Mouse (Mus musculus): ENCODE results near the gene Sec24a. TPM values are rescaled to one million over a fixed set of nuclear protein-coding genes. Genes with fewer than 3 reads are reported as not detected.
"Not testable (repeated sequence)": the region's sequence is repeated elsewhere in the genome, so short reads cannot be mapped to it uniquely, and the experiment has no call there.

Gene Sec24a
- polyA plus RNA-seq, 1 experiment from 2014 or later, result 14.3 TPM

DNA sequence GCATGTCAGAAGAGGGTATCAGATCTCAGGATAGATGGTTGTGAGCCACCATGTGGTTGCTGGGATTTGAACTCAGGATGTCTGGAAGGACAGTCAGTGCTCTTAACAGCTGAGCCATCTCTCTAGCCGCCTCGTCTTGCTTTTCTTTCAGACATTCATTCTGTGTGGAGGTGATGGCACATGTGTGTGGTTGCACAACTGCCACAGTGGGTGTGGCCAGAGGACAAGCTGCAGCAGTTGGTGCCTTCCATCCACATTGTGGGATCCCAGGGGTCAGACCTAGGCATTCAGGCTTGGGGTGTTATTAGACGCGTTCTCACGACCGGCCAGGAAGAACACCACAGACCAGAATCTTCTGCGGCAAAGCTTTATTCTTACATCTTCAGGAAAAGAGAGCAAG is 98.7 kb downstream of the Sec24a start:
- H3K36me3 ChIP-seq; H3K4me3 ChIP-seq; H3K4me1 ChIP-seq; DNase-seq (ENCODE audit: low spot score); H3K9me3 ChIP-seq; H3K27me3 ChIP-seq (ENCODE audit: insufficient read depth, poor library complexity, severe bottlenecking); H3K27ac ChIP-seq: not testable (repeated sequence)
- 93% methylated on average over 7 of the region's 7 CpGs for WGBS

- H3K27me3 ChIP-seq (ENCODE audit: insufficient read depth, poor library complexity, severe bottlenecking), result no peaks in the 10 kb centered on the region
- H3K27ac ChIP-seq, result no peak overlapping the region
- no peak for DNase-seq (ENCODE audit: low spot score)
- WGBS, result 87% methylated on average over 7 of the region's 7 CpGs
- H3K36me3 ChIP-seq, result no peaks in the 10 kb centered on the region
- no peaks in the 10 kb centered on the region for H3K9me3 ChIP-seq
- H3K4me1 ChIP-seq, result 0 out of 2 replicates have a peak, but pooled peaks cover 4% of the 10 kb centered on the region
- H3K4me3 ChIP-seq, result no peak overlapping the region
These were observed 100.8 kb downstream of the Sec24a start for GRCm38 (mm10) chr11:51662632-51663031.

- no peak for DNase-seq (ENCODE audit: low spot score)
- 80% methylated on average over 16 of the region's 16 CpGs for WGBS
- no peak overlapping the region for H3K4me3 ChIP-seq
- H3K4me1 ChIP-seq, result 0 out of 2 replicates have a peak, but pooled peaks cover 7% of the 10 kb centered on the region
- H3K9me3 ChIP-seq, result no peaks in the 10 kb centered on the region
- no peaks in the 10 kb centered on the region for H3K36me3 ChIP-seq
- no peak overlapping the region for H3K27ac ChIP-seq
- no peaks in the 10 kb centered on the region for H3K27me3 ChIP-seq (ENCODE audit: insufficient read depth, poor library complexity, severe bottlenecking)
These were observed 101.5 kb downstream of the Sec24a start for GRCm38 (mm10) chr11:51661867-51662365.

DNA sequence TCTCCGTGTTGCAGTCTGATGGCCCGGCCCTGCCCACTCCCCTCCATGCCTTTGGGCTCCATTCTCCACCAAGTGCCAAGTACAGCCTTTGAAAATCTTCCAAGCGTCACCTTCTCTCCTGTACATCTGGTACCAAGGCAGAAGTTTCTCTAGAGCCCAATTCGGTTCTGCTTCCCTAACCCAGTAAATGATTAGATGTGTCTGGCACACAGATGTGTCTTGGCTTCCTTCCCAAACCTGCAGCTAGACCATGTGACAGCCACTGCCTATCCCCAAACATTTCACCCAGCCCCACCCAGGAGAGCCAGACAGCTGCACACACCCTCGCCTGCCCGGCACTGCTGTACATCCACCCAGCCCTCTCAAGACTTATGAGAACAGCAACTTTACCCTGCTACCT is 104.7 kb downstream of the Sec24a start:
- no peak for DNase-seq (ENCODE audit: low spot score)
- Histone ChIP-seq H3K27me3 (ENCODE audit: insufficient read depth, poor library complexity, severe bottlenecking) (no peaks in the 10 kb centered on the region), H3K4me3 (no peak overlapping the region), H3K27ac (no peak overlapping the region), H3K9me3 (no peaks in the 10 kb centered on the region), H3K4me1 (0 out of 2 replicates have a peak, but pooled peaks cover 7% of the 10 kb centered on the region), H3K36me3 (no peaks in the 10 kb centered on the region; the same call in 1 of the 2 replicates)
- 78% methylated on average over 6 of the region's 6 CpGs for WGBS

GRCm38 (mm10) chr11:51658291-51658690 is 105.1 kb downstream of the Sec24a start:
- Histone ChIP-seq H3K4me3 (no peak overlapping the region), H3K27me3 (ENCODE audit: insufficient read depth, poor library complexity, severe bottlenecking) (no peaks in the 10 kb centered on the region), H3K27ac (no peak overlapping the region), H3K36me3 (no peaks in the 10 kb centered on the region; the same call in 1 of the 2 replicates), H3K9me3 (no peaks in the 10 kb centered on the region), H3K4me1 (0 out of 2 replicates have a peak, but pooled peaks cover 7% of the 10 kb centered on the region)
- no peak for DNase-seq (ENCODE audit: low spot score)
- WGBS, result 53% methylated on average over 7 of the region's 7 CpGs

GRCm38 (mm10) chr11:51656798-51657521 is 106.5 kb downstream of the Sec24a start:
- no peak for DNase-seq (ENCODE audit: low spot score)
- H3K27ac ChIP-seq, result no peak overlapping the region

GRCm38 (mm10) chr11:51654891-51655290 is 108.5 kb downstream of the Sec24a start:
- peaks cover 21% of the 10 kb centered on the region for H3K4me1 ChIP-seq
- 90% methylated on average over 3 of the region's 3 CpGs for WGBS
- no peak for DNase-seq (ENCODE audit: low spot score)
- no peaks in the 10 kb centered on the region; the same call in 1 of the 2 replicates for H3K36me3 ChIP-seq
- no peaks in the 10 kb centered on the region for H3K9me3 ChIP-seq
- peaks cover 4% of the 10 kb centered on the region; the same call in 1 of the 2 replicates for H3K27me3 ChIP-seq (ENCODE audit: insufficient read depth, poor library complexity, severe bottlenecking)
- H3K27ac ChIP-seq, result no peak overlapping the region
- no peak overlapping the region for H3K4me3 ChIP-seq

More at GRCm38 (mm10) chr11:51656798-51657521, 106.5 kb downstream of the Sec24a start:
- Histone ChIP-seq H3K4me3 (no peak overlapping the region), H3K27me3 (ENCODE audit: insufficient read depth, poor library complexity, severe bottlenecking) (peaks cover 1% of the 10 kb centered on the region; the same call in 1 of the 2 replicates), H3K4me1 (0 out of 2 replicates have a peak, but pooled peaks cover 7% of the 10 kb centered on the region), H3K36me3 (no peaks in the 10 kb centered on the region; the same call in 1 of the 2 replicates), H3K9me3 (no peaks in the 10 kb centered on the region)
- WGBS, result 80% methylated on average over 10 of the region's 10 CpGs

DNA sequence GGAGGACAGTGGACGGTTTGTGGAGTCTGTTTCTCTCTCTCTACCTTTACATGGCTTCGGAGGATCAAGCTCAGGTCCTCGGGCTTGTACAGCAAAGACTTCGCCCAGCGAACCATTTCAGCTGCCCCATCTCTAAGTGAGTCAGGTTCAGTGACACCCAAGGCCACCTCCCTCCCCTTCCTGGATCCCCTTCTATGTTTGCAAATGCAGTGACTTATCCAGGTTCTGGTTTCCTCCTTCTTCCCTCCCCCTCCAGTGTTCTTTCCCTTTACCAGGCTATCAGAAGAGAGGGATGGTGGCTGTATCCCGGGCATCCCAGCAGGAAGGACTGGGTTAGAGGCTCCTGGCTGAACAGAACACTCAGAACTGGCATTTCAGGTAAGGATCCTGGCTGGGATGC is 109.7 kb downstream of the Sec24a start:
- H3K4me1 ChIP-seq, result peaks cover 31% of the 10 kb centered on the region
- no peaks in the 10 kb centered on the region; the same call in 1 of the 2 replicates for H3K36me3 ChIP-seq
- DNase-seq (ENCODE audit: low spot score), result no peak
- peaks cover 4% of the 10 kb centered on the region; the same call in 1 of the 2 replicates for H3K27me3 ChIP-seq (ENCODE audit: insufficient read depth, poor library complexity, severe bottlenecking)
- no peak overlapping the region for H3K4me3 ChIP-seq
- WGBS, result 90% methylated on average over 6 of the region's 6 CpGs
- no peak overlapping the region for H3K27ac ChIP-seq
- no peaks in the 10 kb centered on the region for H3K9me3 ChIP-seq

DNA sequence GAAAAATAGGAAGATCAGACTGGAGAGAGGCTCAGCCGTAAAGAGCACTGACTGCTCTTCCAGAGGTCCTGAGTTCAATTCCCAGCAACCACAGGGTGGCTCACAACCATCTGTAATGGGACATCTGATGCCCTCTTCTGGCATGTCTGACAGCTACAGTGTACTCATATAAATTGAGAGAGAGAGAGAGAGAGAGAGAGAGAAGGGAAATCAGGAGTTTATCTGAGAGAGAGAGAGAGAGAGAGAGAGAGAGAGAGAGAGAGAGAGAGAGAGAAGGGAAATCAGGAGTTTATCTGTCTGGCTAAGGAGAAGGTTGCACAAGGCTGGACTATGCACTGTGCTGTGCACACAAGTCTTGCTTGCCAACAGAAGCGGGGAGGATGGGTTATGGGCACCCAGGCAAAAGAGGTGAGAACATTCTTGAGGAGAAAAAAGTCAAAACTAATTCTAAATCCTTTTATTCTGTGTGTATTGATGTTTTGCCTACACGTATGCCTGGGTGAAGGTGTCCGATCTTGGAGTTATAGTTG is 110.5 kb downstream of the Sec24a start:
- H3K4me1 ChIP-seq, result peaks cover 37% of the 10 kb centered on the region
- no peaks in the 10 kb centered on the region for H3K9me3 ChIP-seq

GRCm38 (mm10) chr11:51650691-51651515 is 112.5 kb downstream of the Sec24a start, which contains the start of the genes N4bp3 and D930048N14Rik:
TSS of gene N4bp3 (minus strand) at chr11:51650842.
TSS of gene D930048N14Rik (plus strand) at chr11:51650954.
- H3K36me3 ChIP-seq, result no peaks in the 10 kb centered on the region; the same call in 1 of the 2 replicates
- H3K4me1 ChIP-seq, result peaks cover 48% of the 10 kb centered on the region
- H3K27me3 ChIP-seq (ENCODE audit: insufficient read depth, poor library complexity, severe bottlenecking), result peaks cover 4% of the 10 kb centered on the region; the same call in 1 of the 2 replicates
- peak within 1 kb of the TSS; percentile 79 for H3K4me3 ChIP-seq
- DNase-seq (ENCODE audit: low spot score), result peak; percentile 85
- peak within 1 kb of the TSS; percentile 89 for H3K27ac ChIP-seq
- 1% methylated on average over 60 of the region's 70 CpGs for WGBS
- no peaks in the 10 kb centered on the region for H3K9me3 ChIP-seq

More for the DNA sequence above, 110.5 kb downstream of the Sec24a start:
- DNase-seq (ENCODE audit: low spot score), result no peak
- Histone ChIP-seq H3K36me3 (no peaks in the 10 kb centered on the region; the same call in 1 of the 2 replicates), H3K27me3 (ENCODE audit: insufficient read depth, poor library complexity, severe bottlenecking) (peaks cover 4% of the 10 kb centered on the region; the same call in 1 of the 2 replicates), H3K4me3 (no peak overlapping the region), H3K27ac (no peak overlapping the region)
- WGBS, result 88% methylated on average over 4 of the region's 4 CpGs

GRCm38 (mm10) chr11:51650261-51650660 is 113.2 kb downstream of the Sec24a start:
- peak overlapping the region; percentile 79 for H3K4me3 ChIP-seq
- peaks cover 7% of the 10 kb centered on the region; the same call in 1 of the 2 replicates for H3K27me3 ChIP-seq (ENCODE audit: insufficient read depth, poor library complexity, severe bottlenecking)
- WGBS, result under 1% methylated on average over 29 of the region's 30 CpGs
- H3K36me3 ChIP-seq, result peaks cover 5% of the 10 kb centered on the region
- no peak for DNase-seq (ENCODE audit: low spot score)
- H3K4me1 ChIP-seq, result peaks cover 48% of the 10 kb centered on the region
- no peaks in the 10 kb centered on the region for H3K9me3 ChIP-seq
- H3K27ac ChIP-seq, result peak overlapping the region; percentile 89

DNA sequence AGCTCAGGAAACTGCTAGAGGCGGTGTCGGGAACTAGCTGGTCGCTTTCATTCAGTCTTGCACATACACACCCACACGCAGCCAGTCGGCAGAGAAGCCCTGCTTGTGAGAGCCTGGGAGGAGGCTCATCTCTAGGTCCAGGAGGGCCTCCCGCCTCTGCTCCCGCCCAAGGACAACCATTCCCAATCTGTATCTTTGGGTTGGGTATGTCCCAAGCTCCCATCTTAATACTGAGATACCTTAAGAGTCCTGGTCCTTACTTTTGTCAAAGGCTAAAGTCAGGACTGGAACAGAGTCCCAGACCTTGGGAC is 113.6 kb downstream of the Sec24a start:
- DNase-seq (ENCODE audit: low spot score), result no peak

More for the DNA sequence above, 113.6 kb downstream of the Sec24a start:
- H3K4me3 ChIP-seq, result peak overlapping the region; percentile 79
- H3K27me3 ChIP-seq (ENCODE audit: insufficient read depth, poor library complexity, severe bottlenecking), result peaks cover 11% of the 10 kb centered on the region; the same call in 1 of the 2 replicates
- H3K9me3 ChIP-seq, result no peaks in the 10 kb centered on the region
- H3K27ac ChIP-seq, result peak overlapping the region; percentile 89
- 5% methylated on average over 7 of the region's 7 CpGs for WGBS
- H3K4me1 ChIP-seq, result peaks cover 48% of the 10 kb centered on the region
- H3K36me3 ChIP-seq, result peaks cover 9% of the 10 kb centered on the region
